Mouse (Mus musculus) spleen, adult 2 months (tissue): ENCODE data around the gene Gm28043. TPM values are rescaled to one million over a fixed set of nuclear protein-coding genes. Genes with fewer than 3 reads are reported as not detected.

Experiments used
- DNase-seq, 2 experiments: peaks; one replicate each; pipeline versions ENCODE4 v3.0.0 to v3.0.0-alpha.2; 2012 to 2021; ENCODE audit warnings: low spot score in 2 of 2, low read depth in 1 of 2
- H3K27ac ChIP-seq: fragments of 200-500 bp; 2 replicates; pipeline ENCODE4 v1.5.1; 2012; ENCODE audit warnings: low read length, inconsistent platforms; ENCODE audit not compliant: insufficient read depth
- H3K27me3 ChIP-seq: fragments of 200-500 bp; 2 replicates; pipeline ENCODE4 v1.6.1; 2012; ENCODE audit warnings: mild to moderate bottlenecking, moderate library complexity, low read length, inconsistent platforms; ENCODE audit not compliant: control insufficient read depth, insufficient read depth
- H3K36me3 ChIP-seq: fragments of 200-500 bp; 2 replicates; pipeline ENCODE4 v1.6.1; 2012; ENCODE audit warnings: mild to moderate bottlenecking, low read length, inconsistent platforms; ENCODE audit not compliant: control insufficient read depth, insufficient read depth
- H3K4me1 ChIP-seq: fragments of 200-500 bp; 2 replicates; pipeline ENCODE4 v1.6.1; 2011; ENCODE audit warnings: inconsistent platforms; ENCODE audit not compliant: control insufficient read depth, insufficient read depth, insufficient read length
- H3K4me3 ChIP-seq: fragments of 200-500 bp; 2 replicates; pipeline ENCODE4 v1.5.1; 2011; ENCODE audit warnings: mild to moderate bottlenecking, inconsistent platforms; ENCODE audit not compliant: insufficient read depth, insufficient read length; ENCODE audit errors: extremely low read depth
- CTCF ChIP-seq: fragments of 200-500 bp; IDR thresholded peaks from 2 replicates; pipeline ENCODE4 v1.5.1; 2011; ENCODE audit warnings: mild to moderate bottlenecking, inconsistent platforms; ENCODE audit not compliant: insufficient read depth, insufficient read length, insufficient replicate concordance; ENCODE audit errors: extremely low read depth
- POLR2A ChIP-seq: fragments of 200-500 bp; IDR thresholded peaks from 2 replicates; pipeline ENCODE4 v1.6.1; 2011; ENCODE audit warnings: low read depth, low read length, inconsistent platforms
- WGBS: fragments of 180-500 bp; shearing (Covaris S2); methylation state at CpG from one replicate; pipeline ENCODE4 v1.1.7; 2018; 5-methylcytosine and 5-hydroxymethylcytosine counted together
- polyA plus RNA-seq: library from polyadenylated mRNA; depleted of rRNA; stranded (reverse); fragments of >200 nt; gene quantifications from 2 replicates; pipeline ENCODE4 v1.2.3, GENCODE M21; 2012

Gene Gm28043
- polyA plus RNA-seq, 1 experiment = 1.3 TPM

DNA sequence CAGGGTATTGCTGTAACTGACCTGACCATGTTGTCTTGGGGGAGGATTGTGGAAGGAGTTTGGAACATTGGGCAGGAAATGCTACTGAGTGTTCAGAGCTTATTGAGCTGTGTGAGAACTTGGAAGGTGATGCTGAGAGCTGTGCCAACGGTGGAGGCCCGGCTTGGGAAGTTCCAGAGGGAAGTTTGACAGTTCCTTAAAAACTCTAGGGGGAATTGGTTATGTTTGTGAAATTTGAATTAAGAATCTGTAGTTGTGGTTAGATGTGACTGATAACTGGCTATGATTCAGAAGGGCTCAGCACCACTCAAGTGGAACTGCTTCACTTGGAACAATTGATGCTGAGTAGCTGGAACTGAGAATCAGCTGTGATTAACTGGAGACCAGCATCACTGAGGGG, 56.3 kb downstream of the Gm28043 start:
- no peak for TF ChIP-seq POLR2A
- no peak for TF ChIP-seq CTCF
- DNase-seq = no peak
- H3K27me3 ChIP-seq = no peaks in the 10 kb centered on the region
- H3K4me1 ChIP-seq = no peaks in the 10 kb centered on the region; the same call in 1 of the 2 replicates
- 65% methylated on average over 2 of the region's 2 CpGs for WGBS
- no peak overlapping the region for H3K4me3 ChIP-seq
- H3K27ac ChIP-seq = no peak overlapping the region; the same call in 1 of the 2 replicates
- H3K36me3 ChIP-seq = peaks cover 24% of the 10 kb centered on the region

DNA sequence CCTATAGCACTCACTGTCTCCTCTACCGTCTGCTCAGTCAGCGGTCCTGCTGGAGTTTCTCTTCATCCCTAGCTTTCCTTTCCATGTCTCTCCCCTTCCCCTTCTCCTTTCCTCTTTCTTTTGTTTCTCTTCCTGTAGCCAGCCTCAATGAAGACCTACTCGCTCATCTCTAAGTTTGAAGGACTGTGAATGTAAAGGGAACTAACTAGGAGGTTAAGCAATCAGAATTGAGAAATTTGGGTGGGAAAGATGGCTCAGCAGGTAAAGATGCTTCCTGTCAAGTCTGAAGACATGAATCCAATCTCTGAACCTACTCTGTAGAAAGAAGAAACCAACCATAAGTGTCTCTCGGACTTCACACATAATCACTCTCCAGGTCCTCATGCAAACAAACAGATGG, 58.6 kb downstream of the Gm28043 start:
- TF ChIP-seq CTCF = no peak
- no peak for TF ChIP-seq POLR2A
- Histone ChIP-seq H3K4me3 (no peak overlapping the region), H3K4me1 (peaks cover under 1% of the 10 kb centered on the region; the same call in 1 of the 2 replicates), H3K36me3 (peaks cover 38% of the 10 kb centered on the region), H3K27me3 (no peaks in the 10 kb centered on the region), H3K27ac (no peak overlapping the region)
- 88% methylated on average over 4 of the region's 4 CpGs for WGBS
- no peak for DNase-seq

GRCm38 (mm10) chr17:29678526-29678925, 63.9 kb downstream of the Gm28043 start:
- DNase-seq = no peak
- TF ChIP-seq CTCF (no peak), POLR2A (no peak)
- H3K4me3 ChIP-seq = no peak overlapping the region
- H3K27me3 ChIP-seq = no peaks in the 10 kb centered on the region
- peak overlapping the region; percentile 83 for H3K27ac ChIP-seq
- peaks cover 16% of the 10 kb centered on the region for H3K4me1 ChIP-seq
- peaks cover 49% of the 10 kb centered on the region for H3K36me3 ChIP-seq
- WGBS = 83% methylated on average over 8 of the region's 8 CpGs

DNA sequence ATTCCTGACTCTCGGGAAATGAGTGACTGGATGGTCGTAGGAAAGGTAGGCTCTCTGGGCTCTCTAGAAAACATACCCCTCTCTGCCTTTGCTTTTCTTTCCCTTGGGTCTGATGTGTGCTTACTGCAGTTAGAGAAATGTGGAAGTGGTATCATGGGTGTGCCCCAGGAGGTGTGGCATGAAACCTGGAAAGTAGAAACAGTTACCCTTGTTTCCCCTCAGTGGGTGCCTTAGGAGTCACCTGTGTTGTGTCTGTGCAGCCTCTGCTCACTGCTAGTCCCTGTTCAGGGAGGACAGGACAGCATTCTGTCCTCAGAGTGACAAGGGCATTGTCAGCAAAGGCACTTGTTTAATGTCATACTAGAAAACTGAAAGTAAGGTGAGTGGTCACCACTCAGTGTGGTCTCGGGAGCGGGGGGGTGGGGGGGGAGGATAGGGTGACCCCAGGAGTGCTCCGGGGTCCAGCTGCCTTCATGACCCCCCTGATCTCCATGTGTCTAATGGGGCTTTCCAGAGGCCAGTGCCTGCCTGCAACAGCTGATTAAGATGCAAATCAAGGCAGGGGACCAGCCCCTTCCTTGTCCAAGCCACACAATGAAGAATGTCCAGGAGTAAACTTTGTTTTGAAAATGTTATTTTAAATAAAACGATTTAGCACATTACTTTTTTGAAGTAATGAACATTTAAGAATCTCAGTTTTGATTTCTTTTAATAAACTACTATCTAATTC, 64.5 kb downstream of the Gm28043 start:
- 70% methylated on average over 6 of the region's 6 CpGs for WGBS
- no peaks in the 10 kb centered on the region for H3K27me3 ChIP-seq
- peak overlapping the region; percentile 83 for H3K27ac ChIP-seq
- H3K4me1 ChIP-seq = peaks cover 16% of the 10 kb centered on the region
- TF ChIP-seq CTCF = no peak
- no peak for TF ChIP-seq POLR2A
- no peak overlapping the region; the same call in 1 of the 2 replicates for H3K4me3 ChIP-seq
- peak; percentile 19 to 42 for DNase-seq
- H3K36me3 ChIP-seq = peaks cover 52% of the 10 kb centered on the region

DNA sequence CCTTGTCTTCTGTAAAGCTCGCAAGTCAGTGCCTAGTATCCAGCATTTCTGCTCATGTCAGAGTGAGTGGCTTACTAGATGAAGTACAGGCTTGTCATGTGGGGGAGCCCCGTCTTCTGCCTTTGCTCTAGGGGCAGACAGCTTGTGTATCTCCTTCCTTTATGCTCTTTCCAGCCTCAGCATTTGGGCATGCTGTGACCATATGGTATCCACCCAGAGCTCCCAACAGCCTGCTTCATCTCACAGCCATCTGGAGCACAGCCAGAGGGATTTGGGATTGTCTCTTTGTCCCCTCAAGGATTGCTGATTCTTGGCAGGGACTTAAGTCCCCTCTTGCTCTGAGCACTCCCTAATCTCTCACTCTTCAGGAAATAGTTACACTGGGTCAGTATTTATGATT, 65.5 kb downstream of the Gm28043 start:
- H3K36me3 ChIP-seq = peaks cover 55% of the 10 kb centered on the region
- TF ChIP-seq POLR2A (no peak), CTCF (no peak)
- H3K4me3 ChIP-seq = no peak overlapping the region
- H3K27me3 ChIP-seq = no peaks in the 10 kb centered on the region
- 81% methylated on average over 2 of the region's 2 CpGs for WGBS
- no peak for DNase-seq
- H3K4me1 ChIP-seq = peaks cover 16% of the 10 kb centered on the region
- H3K27ac ChIP-seq = peak overlapping the region; percentile 74

DNA sequence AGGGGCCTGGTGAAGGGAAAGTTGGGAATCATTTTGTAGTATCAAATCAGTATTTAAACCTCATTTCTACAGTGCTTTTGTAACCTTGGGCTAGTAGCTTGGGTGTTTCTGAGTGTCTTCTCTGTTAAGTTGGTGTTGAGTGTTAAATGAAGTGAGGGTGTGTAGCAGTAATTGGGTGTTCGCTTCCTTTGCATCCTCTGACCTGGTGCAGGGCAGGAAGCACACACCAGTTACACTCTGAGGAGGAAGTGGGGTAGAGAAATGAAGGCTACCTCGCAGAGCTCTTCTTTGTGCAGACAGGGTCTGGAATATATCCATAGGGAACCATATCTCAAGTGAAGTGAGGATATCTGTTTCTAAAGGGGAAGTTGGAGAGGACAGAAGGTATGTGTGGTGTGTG, 66.2 kb downstream of the Gm28043 start:
- Histone ChIP-seq H3K4me3 (no peak overlapping the region), H3K27ac (peak overlapping the region; percentile 74), H3K27me3 (no peaks in the 10 kb centered on the region), H3K36me3 (peaks cover 55% of the 10 kb centered on the region), H3K4me1 (peaks cover 16% of the 10 kb centered on the region)
- no peak for TF ChIP-seq POLR2A
- TF ChIP-seq CTCF = no peak
- 33% methylated on average over 2 of the region's 2 CpGs for WGBS
- DNase-seq = peak in 1 of 2 experiments; percentile 33

DNA sequence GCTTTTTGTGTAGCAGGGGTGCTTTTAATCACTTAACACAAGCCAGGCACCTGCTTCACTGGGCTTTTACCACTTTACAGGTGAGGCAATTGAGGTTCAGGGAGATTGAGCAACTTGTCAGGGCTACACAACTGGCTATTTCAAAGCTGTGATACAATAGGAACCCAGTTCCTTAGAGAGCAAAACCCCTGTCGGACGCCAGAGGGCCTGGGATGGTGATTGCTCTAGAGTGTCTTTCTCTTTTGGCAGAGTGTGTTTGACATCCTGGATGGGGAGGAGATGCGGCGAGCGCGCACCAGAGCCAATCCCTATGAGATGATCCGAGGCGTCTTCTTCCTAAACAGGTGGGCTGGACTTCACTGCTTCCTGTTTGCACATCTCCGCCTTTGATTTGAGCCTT, 67.0 kb downstream of the Gm28043 start:
- DNase-seq = no peak
- H3K36me3 ChIP-seq = peaks cover 53% of the 10 kb centered on the region
- H3K4me1 ChIP-seq = peaks cover 16% of the 10 kb centered on the region
- no peak for TF ChIP-seq CTCF
- no peak for TF ChIP-seq POLR2A
- H3K27me3 ChIP-seq = no peaks in the 10 kb centered on the region
- peak overlapping the region; percentile 74; the same call in 1 of the 2 replicates for H3K27ac ChIP-seq
- no peak overlapping the region for H3K4me3 ChIP-seq
- 96% methylated on average over 9 of the region's 9 CpGs for WGBS
